Mouse (Mus musculus): ENCODE results near the gene Fbxw10. TPM values are rescaled to one million over a fixed set of nuclear protein-coding genes. Genes with fewer than 3 reads are reported as not detected.

Fbxw10 gene
- polyA plus RNA-seq, 1 experiment from 2014 or later: 0.14 TPM

DNA sequence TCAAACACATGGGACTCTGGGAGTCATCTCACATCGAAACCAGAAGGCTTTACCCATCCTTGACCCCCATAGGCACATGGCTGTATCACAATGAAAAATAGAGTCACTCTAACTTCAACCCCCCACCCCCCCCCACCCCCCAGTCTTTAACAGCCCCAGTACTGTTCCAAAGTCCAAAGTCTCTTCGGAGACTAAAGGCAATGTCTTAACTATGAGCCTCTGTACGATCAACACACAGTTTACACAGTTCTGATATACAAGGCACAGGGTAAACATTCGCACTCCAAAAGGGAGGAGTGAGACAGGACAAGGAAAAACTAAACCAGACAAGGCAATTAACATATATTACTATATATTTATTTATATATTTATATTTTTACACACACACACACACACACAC, 19.7 kb upstream of the Fbxw10 start:
- Histone ChIP-seq H3K4me3 (ENCODE audit: low read depth, low read length) (no peak overlapping the region), H3K9me3 (ENCODE audit: control insufficient read depth) (no peaks in the 10 kb centered on the region), H3K4me2 (replicated peaks; ENCODE audit: low read depth) (no peak overlapping the region), H3K36me3 (ENCODE audit: control insufficient read depth, insufficient read depth) (peaks cover 28% of the 10 kb centered on the region), H3K9ac (ENCODE audit: low read depth, low read length) (no peak overlapping the region), H3K27ac (ENCODE audit: low read depth, low read length) (no peak overlapping the region), H3K4me1 (replicated peaks; ENCODE audit: control insufficient read depth, insufficient read depth, low read length) (peaks cover 12% of the 10 kb centered on the region; the same call in 1 of the 2 replicates), H3K27me3 (replicated peaks; ENCODE audit: control insufficient read depth, insufficient read depth, low read length) (no peaks in the 10 kb centered on the region)
- TF ChIP-seq CTCF (IDR thresholded peaks at IDR 0.05; ENCODE audit: low read depth): no peak
- peak; percentile 61 for ATAC-seq
- 47% methylated on average over 4 of the region's 4 CpGs for WGBS

DNA sequence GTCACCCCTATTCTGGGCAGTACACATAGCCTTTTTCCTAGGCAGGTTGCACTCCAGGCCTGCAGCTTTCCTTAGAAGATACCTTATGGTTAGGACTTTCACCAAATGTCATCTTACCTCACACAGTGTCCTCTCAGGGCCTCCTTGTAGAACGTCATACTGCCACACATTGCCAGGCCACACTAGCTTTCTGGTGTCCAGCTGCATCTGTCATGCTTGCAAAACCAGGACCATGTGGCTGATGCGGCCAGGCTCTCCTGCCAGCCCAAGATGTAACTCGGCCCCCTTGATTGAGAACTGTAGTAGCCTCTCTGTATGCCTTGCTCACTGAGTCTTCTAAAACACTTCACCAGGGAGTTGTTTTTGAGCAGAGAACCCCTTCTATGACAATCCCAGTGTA, 19.0 kb upstream of the Fbxw10 start:
- H3K27me3 ChIP-seq (replicated peaks; ENCODE audit: control insufficient read depth, insufficient read depth, low read length): no peaks in the 10 kb centered on the region
- H3K4me2 ChIP-seq (replicated peaks; ENCODE audit: low read depth): no peak overlapping the region
- no peak overlapping the region for H3K27ac ChIP-seq (ENCODE audit: low read depth, low read length)
- WGBS: 80% methylated on average over 3 of the region's 3 CpGs
- no peak for ATAC-seq
- no peaks in the 10 kb centered on the region for H3K9me3 ChIP-seq (ENCODE audit: control insufficient read depth)
- H3K4me1 ChIP-seq (replicated peaks; ENCODE audit: control insufficient read depth, insufficient read depth, low read length): peaks cover 12% of the 10 kb centered on the region; the same call in 1 of the 2 replicates
- peaks cover 33% of the 10 kb centered on the region for H3K36me3 ChIP-seq (ENCODE audit: control insufficient read depth, insufficient read depth)
- TF ChIP-seq CTCF (IDR thresholded peaks at IDR 0.05; ENCODE audit: low read depth): no peak
- H3K4me3 ChIP-seq (ENCODE audit: low read depth, low read length): no peak overlapping the region
- no peak overlapping the region for H3K9ac ChIP-seq (ENCODE audit: low read depth, low read length)

DNA sequence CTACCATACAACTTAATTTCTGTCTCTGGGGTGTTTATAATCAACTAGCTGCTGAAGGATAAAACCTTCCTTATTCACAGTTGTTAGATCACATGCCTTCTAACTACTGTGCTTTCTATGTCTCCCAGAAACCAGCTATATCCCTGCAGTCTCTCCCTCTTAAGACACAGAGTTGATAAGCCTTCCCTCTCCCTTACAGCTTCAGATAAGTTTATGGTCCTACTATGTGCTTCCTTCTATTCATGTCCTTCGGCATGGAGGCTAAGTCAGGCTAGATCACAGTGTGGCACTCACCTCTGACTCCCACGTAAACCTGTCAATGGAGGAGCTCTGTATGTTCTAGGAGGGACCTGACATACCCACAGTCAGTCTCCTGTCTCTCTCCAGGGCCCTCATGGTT, 16.5 kb upstream of the Fbxw10 start:
- H3K36me3 ChIP-seq (ENCODE audit: control insufficient read depth, insufficient read depth): peaks cover 41% of the 10 kb centered on the region
- H3K4me1 ChIP-seq (replicated peaks; ENCODE audit: control insufficient read depth, insufficient read depth, low read length): peaks cover 6% of the 10 kb centered on the region; the same call in 1 of the 2 replicates
- TF ChIP-seq CTCF (IDR thresholded peaks at IDR 0.05; ENCODE audit: low read depth): no peak
- H3K9ac ChIP-seq (ENCODE audit: low read depth, low read length): no peak overlapping the region
- H3K9me3 ChIP-seq (ENCODE audit: control insufficient read depth): no peaks in the 10 kb centered on the region
- 87% methylated on average over 2 of the region's 2 CpGs for WGBS
- H3K27ac ChIP-seq (ENCODE audit: low read depth, low read length): no peak overlapping the region
- no peaks in the 10 kb centered on the region for H3K27me3 ChIP-seq (replicated peaks; ENCODE audit: control insufficient read depth, insufficient read depth, low read length)
- H3K4me2 ChIP-seq (replicated peaks; ENCODE audit: low read depth): no peak overlapping the region
- no peak for ATAC-seq
- no peak overlapping the region for H3K4me3 ChIP-seq (ENCODE audit: low read depth, low read length)

DNA sequence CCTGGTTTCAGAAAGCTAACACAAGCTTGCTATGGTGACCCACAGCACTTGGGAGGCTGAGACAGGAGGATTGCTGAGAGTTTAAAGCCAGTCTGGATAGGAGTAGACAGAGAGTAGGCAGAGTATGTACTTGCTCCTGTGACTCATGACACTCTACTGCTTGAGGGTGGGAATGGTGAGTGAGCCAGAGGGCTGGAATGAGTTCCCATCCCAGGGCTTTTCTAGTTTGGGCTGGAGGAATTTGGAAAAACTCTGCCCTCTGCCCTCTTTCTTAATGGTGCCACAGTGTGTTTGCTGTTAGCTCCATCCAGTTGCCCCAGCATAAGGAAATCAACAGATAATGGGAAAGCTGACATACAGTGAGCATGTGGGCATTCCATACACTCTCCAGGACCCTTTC, 15.0 kb upstream of the Fbxw10 start:
- no peaks in the 10 kb centered on the region for H3K9me3 ChIP-seq (ENCODE audit: control insufficient read depth)
- no peak for ATAC-seq
- no peak overlapping the region for H3K9ac ChIP-seq (ENCODE audit: low read depth, low read length)
- H3K27me3 ChIP-seq (replicated peaks; ENCODE audit: control insufficient read depth, insufficient read depth, low read length): no peaks in the 10 kb centered on the region
- no peaks in the 10 kb centered on the region for H3K4me1 ChIP-seq (replicated peaks; ENCODE audit: control insufficient read depth, insufficient read depth, low read length)
- no peak overlapping the region for H3K4me2 ChIP-seq (replicated peaks; ENCODE audit: low read depth)
- H3K27ac ChIP-seq (ENCODE audit: low read depth, low read length): no peak overlapping the region
- peaks cover 46% of the 10 kb centered on the region for H3K36me3 ChIP-seq (ENCODE audit: control insufficient read depth, insufficient read depth)
- no peak overlapping the region for H3K4me3 ChIP-seq (ENCODE audit: low read depth, low read length)
- no peak for TF ChIP-seq CTCF (IDR thresholded peaks at IDR 0.05; ENCODE audit: low read depth)

DNA sequence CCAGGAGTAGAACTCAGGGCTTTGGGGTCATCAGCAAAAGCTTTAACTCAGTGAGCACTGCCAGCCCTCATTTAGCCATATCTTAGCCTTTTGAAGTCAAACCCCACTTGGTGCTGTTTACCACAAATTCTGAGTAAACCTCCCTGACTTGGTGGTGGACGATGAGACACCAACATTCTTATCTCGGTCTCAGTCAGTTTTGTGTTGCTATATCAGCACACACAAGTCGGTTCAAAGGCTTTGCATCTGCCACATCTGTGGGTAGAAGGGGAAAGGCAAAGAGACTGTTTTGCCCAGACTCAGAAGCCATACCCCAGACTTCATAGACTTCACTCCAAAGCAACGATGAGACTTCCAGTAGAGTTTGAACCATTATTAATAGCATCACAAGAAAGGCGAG, 2.3 kb upstream of the Fbxw10 start:
- H3K36me3 ChIP-seq (ENCODE audit: control insufficient read depth, insufficient read depth): peaks cover 26% of the 10 kb centered on the region
- 85% methylated on average over 5 of the region's 5 CpGs for WGBS
- H3K4me3 ChIP-seq (ENCODE audit: low read depth, low read length): no peak overlapping the region
- H3K9ac ChIP-seq (ENCODE audit: low read depth, low read length): no peak overlapping the region
- no peak for TF ChIP-seq CTCF (IDR thresholded peaks at IDR 0.05; ENCODE audit: low read depth)
- H3K4me1 ChIP-seq (replicated peaks; ENCODE audit: control insufficient read depth, insufficient read depth, low read length): no peaks in the 10 kb centered on the region
- H3K27ac ChIP-seq (ENCODE audit: low read depth, low read length): no peak overlapping the region
- H3K27me3 ChIP-seq (replicated peaks; ENCODE audit: control insufficient read depth, insufficient read depth, low read length): no peaks in the 10 kb centered on the region
- H3K4me2 ChIP-seq (replicated peaks; ENCODE audit: low read depth): no peak overlapping the region
- no peak for ATAC-seq
- H3K9me3 ChIP-seq (ENCODE audit: control insufficient read depth): no peaks in the 10 kb centered on the region

DNA sequence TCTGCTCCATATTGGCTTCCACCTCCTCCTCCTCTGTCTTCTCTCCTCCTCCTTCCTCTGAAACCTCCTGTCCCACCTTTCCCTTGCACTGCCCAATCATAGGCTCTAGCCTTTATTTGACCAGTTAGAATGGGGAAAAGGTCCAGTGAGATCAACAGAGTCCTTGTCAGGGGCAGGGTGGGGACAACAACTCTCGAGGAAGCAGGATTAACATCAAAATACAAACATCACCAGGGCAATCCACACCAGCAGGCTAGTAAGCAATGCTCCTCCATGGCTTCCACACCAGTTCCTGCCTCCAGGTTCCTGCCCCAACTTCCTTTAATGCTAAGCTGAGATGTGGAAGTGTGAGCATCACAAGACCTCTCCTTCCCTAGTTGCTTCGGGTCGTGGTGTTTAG, 1.1 kb upstream of the Fbxw10 start:
- ATAC-seq: no peak
- Histone ChIP-seq H3K27me3 (replicated peaks; ENCODE audit: control insufficient read depth, insufficient read depth, low read length) (no peaks in the 10 kb centered on the region), H3K9me3 (ENCODE audit: control insufficient read depth) (no peaks in the 10 kb centered on the region), H3K4me1 (replicated peaks; ENCODE audit: control insufficient read depth, insufficient read depth, low read length) (no peaks in the 10 kb centered on the region), H3K9ac (ENCODE audit: low read depth, low read length) (no peak overlapping the region), H3K4me3 (ENCODE audit: low read depth, low read length) (no peak overlapping the region), H3K4me2 (replicated peaks; ENCODE audit: low read depth) (no peak overlapping the region), H3K36me3 (ENCODE audit: control insufficient read depth, insufficient read depth) (peaks cover 16% of the 10 kb centered on the region), H3K27ac (ENCODE audit: low read depth, low read length) (no peak overlapping the region)
- 68% methylated on average over 3 of the region's 3 CpGs for WGBS
- no peak for TF ChIP-seq CTCF (IDR thresholded peaks at IDR 0.05; ENCODE audit: low read depth)

DNA sequence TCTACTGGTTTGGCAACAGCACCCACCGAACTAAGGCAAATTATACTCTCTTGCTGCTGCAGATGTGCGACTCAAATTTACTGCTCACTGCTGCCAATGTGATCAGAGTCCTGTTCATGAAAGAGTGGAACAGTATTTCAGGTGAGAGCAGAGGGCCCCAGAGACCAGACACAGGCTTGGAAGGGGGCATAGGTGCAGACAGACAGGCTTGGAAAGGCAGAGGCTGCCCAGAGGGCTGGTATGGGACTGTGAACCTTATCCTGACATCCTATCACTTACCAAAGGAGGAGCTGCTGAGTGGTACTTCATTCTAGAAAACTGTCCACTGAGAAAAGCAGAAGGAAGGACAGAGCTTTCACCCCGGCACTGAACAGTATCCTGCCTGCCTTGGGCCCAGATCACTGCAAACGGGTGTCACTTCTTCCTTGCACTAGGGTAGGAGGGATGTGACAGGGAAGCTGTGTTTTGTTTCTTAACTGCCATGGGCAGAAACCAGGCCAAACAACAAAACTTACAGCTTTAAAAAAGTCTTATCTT, 854 bp downstream of the Fbxw10 start:
- Histone ChIP-seq H3K27me3 (replicated peaks; ENCODE audit: control insufficient read depth, insufficient read depth, low read length) (no peaks in the 10 kb centered on the region), H3K9me3 (ENCODE audit: control insufficient read depth) (no peaks in the 10 kb centered on the region), H3K4me3 (ENCODE audit: low read depth, low read length) (no peak overlapping the region), H3K36me3 (ENCODE audit: control insufficient read depth, insufficient read depth) (no peaks in the 10 kb centered on the region), H3K9ac (ENCODE audit: low read depth, low read length) (no peak overlapping the region), H3K4me1 (replicated peaks; ENCODE audit: control insufficient read depth, insufficient read depth, low read length) (no peaks in the 10 kb centered on the region), H3K27ac (ENCODE audit: low read depth, low read length) (no peak overlapping the region), H3K4me2 (replicated peaks; ENCODE audit: low read depth) (no peak overlapping the region; the same call in 1 of the 2 replicates)
- TF ChIP-seq CTCF (IDR thresholded peaks at IDR 0.05; ENCODE audit: low read depth): 0 out of 2 replicates have a peak, but pooled peaks have one; percentile 15
- WGBS: 73% methylated on average over 4 of the region's 4 CpGs
- no peak for ATAC-seq

All from intestine, postnatal 0 days (tissue).